Mouse (Mus musculus): ENCODE data around the gene Abcb5. TPM values are rescaled to one million over a fixed set of nuclear protein-coding genes. Genes with fewer than 3 reads are reported as not detected.

The Abcb5 gene
- total and polyA plus RNA-seq, 3 experiments: not detected

GRCm38 (mm10) chr12:118845351-118845750, 120.9 kb downstream of the Abcb5 start:
- no peak for TF ChIP-seq ZKSCAN1 (IDR thresholded peaks at IDR 0.05; ENCODE audit: borderline replicate concordance, low read depth, low read length)
- TF ChIP-seq E2F4 (IDR thresholded peaks at IDR 0.05; ENCODE audit: insufficient replicate concordance, low read depth, low read length): no peak
- TF ChIP-seq ZMIZ1 (IDR thresholded peaks at IDR 0.05; ENCODE audit: low read depth, low read length): no peak
- TF ChIP-seq BHLHE40 (IDR thresholded peaks at IDR 0.05; ENCODE audit: low read depth, low read length): no peak
- no peak for TF ChIP-seq GABPA (IDR thresholded peaks at IDR 0.05; ENCODE audit: insufficient replicate concordance, low read depth, low read length)
- no peak for TF ChIP-seq UBTF (IDR thresholded peaks at IDR 0.05; ENCODE audit: low read depth, low read length)
- no peak for TF ChIP-seq NELFE (IDR thresholded peaks at IDR 0.05; ENCODE audit: low read depth, low read length)
- no peak for TF ChIP-seq MAFK (IDR thresholded peaks at IDR 0.05; ENCODE audit: insufficient replicate concordance, low read length)
- no peak for TF ChIP-seq SIN3A (IDR thresholded peaks at IDR 0.05; ENCODE audit: low read length)
- no peak for TF ChIP-seq JUND (conservative IDR thresholded peaks at IDR 0.05; ENCODE audit: low read depth, low read length)
- TF ChIP-seq MXI1 (IDR thresholded peaks at IDR 0.05; ENCODE audit: low read depth, low read length): no peak
- TF ChIP-seq TCF12 (IDR thresholded peaks at IDR 0.05; ENCODE audit: low read depth, low read length): no peak
- TF ChIP-seq POLR2AphosphoS2 (IDR thresholded peaks at IDR 0.05; ENCODE audit: low read depth, low read length): no peak
- in situ Hi-C loops (cut with MboI; ENCODE audit: low pct_ligation_motif_present, low pct_unique_long_range_greater_than_20kb, low sequenced_read_pairs) (no loop called here), dilution Hi-C loops (cut with MboI; ENCODE audit: extremely low pct_ligation_motif_present, extremely low pct_unique_long_range_greater_than_20kb, low sequenced_read_pairs) (no loop called here)
- Histone ChIP-seq H3K79me2 (replicated peaks; ENCODE audit: control insufficient read depth, extremely low read depth, insufficient read depth, poor library complexity, severe bottlenecking) (no peaks in the 10 kb centered on the region), H3K27ac (ENCODE audit: insufficient read depth, low read depth) (no peak overlapping the region), H3K4me1 (ENCODE audit: control insufficient read depth in 1 of 2, insufficient read depth in 2 of 2) (no peaks in the 10 kb centered on the region), H3K27me3 (replicated peaks) (no peaks in the 10 kb centered on the region), H3K9ac (ENCODE audit: insufficient read depth, low read depth) (no peak overlapping the region), H3K4me3 (replicated peaks in 1 of 3; ENCODE audit: low read depth in 2 of 3, low read length in 2 of 3, poor library complexity in 1 of 3) (no peak overlapping the region), H3K4me2 (ENCODE audit: insufficient read depth, low read depth, poor library complexity, severe bottlenecking) (no peak overlapping the region), H3K36me3 (replicated peaks in 1 of 2; ENCODE audit: control insufficient read depth in 1 of 2, insufficient read depth in 1 of 2, low read length in 1 of 2) (no peaks in the 10 kb centered on the region), H3K9me3 (replicated peaks; ENCODE audit: low read length) (peaks cover 22% of the 10 kb centered on the region)
- no peak for DNase-seq (ENCODE audit: extremely low read depth)

- in situ Hi-C loops (cut with MboI; ENCODE audit: low pct_ligation_motif_present, low pct_unique_long_range_greater_than_20kb, low sequenced_read_pairs) (no loop called here), dilution Hi-C loops (cut with MboI; ENCODE audit: extremely low pct_ligation_motif_present, extremely low pct_unique_long_range_greater_than_20kb, low sequenced_read_pairs) (no loop called here)
- Histone ChIP-seq H3K4me1 (ENCODE audit: control insufficient read depth in 1 of 2, insufficient read depth in 2 of 2) (no peaks in the 10 kb centered on the region), H3K4me2 (ENCODE audit: insufficient read depth, low read depth, poor library complexity, severe bottlenecking) (no peak overlapping the region), H3K27ac (ENCODE audit: insufficient read depth, low read depth) (no peak overlapping the region), H3K36me3 (replicated peaks in 1 of 2; ENCODE audit: control insufficient read depth in 1 of 2, insufficient read depth in 1 of 2, low read length in 1 of 2) (no peaks in the 10 kb centered on the region), H3K9me3 (replicated peaks; ENCODE audit: low read length) (peaks cover 19% of the 10 kb centered on the region), H3K27me3 (replicated peaks) (no peaks in the 10 kb centered on the region), H3K4me3 (replicated peaks in 1 of 3; ENCODE audit: low read depth in 2 of 3, low read length in 2 of 3, poor library complexity in 1 of 3) (no peak overlapping the region), H3K79me2 (replicated peaks; ENCODE audit: control insufficient read depth, extremely low read depth, insufficient read depth, poor library complexity, severe bottlenecking) (no peaks in the 10 kb centered on the region), H3K9ac (ENCODE audit: insufficient read depth, low read depth) (no peak overlapping the region)
- no peak for TF ChIP-seq ZKSCAN1 (IDR thresholded peaks at IDR 0.05; ENCODE audit: borderline replicate concordance, low read depth, low read length)
- TF ChIP-seq SIN3A (IDR thresholded peaks at IDR 0.05; ENCODE audit: low read length): no peak
- no peak for TF ChIP-seq EP300 (IDR thresholded peaks at IDR 0.05; ENCODE audit: low read length)
- no peak for TF ChIP-seq HCFC1 (IDR thresholded peaks at IDR 0.05; ENCODE audit: low read depth, low read length)
- no peak for TF ChIP-seq BHLHE40 (IDR thresholded peaks at IDR 0.05; ENCODE audit: low read depth, low read length)
- TF ChIP-seq MAX (IDR thresholded peaks at IDR 0.05; ENCODE audit: low read length): no peak
- TF ChIP-seq ETS1 (conservative IDR thresholded peaks at IDR 0.05; ENCODE audit: low read depth, low read length): no peak
- no peak for TF ChIP-seq ELF1 (IDR thresholded peaks at IDR 0.05; ENCODE audit: low read depth, low read length)
- no peak for TF ChIP-seq KAT2A (IDR thresholded peaks at IDR 0.05; ENCODE audit: insufficient replicate concordance, low read length)
- no peak for TF ChIP-seq RAD21 (IDR thresholded peaks at IDR 0.05; ENCODE audit: low read depth, low read length)
- no peak for TF ChIP-seq JUN (IDR thresholded peaks at IDR 0.05; ENCODE audit: insufficient read depth, low read depth, low read length)
- no peak for TF ChIP-seq MAZ (IDR thresholded peaks at IDR 0.05; ENCODE audit: low read depth, low read length)
- no peak for TF ChIP-seq ZNF384 (IDR thresholded peaks at IDR 0.05; ENCODE audit: low read depth, low read length)
- TF ChIP-seq MEF2A (IDR thresholded peaks at IDR 0.05; ENCODE audit: borderline replicate concordance, low read depth, low read length): no peak
- TF ChIP-seq NRF1 (IDR thresholded peaks at IDR 0.05; ENCODE audit: low read depth, low read length): no peak
- no peak for TF ChIP-seq CHD2 (IDR thresholded peaks at IDR 0.05; ENCODE audit: low read length)
- no peak for TF ChIP-seq ZMIZ1 (IDR thresholded peaks at IDR 0.05; ENCODE audit: low read depth, low read length)
- DNase-seq (ENCODE audit: extremely low read depth): no peak
Measured at GRCm38 (mm10) chr12:118844841-118845240, 121.4 kb downstream of the Abcb5 start.
